In genomic region chr17:28697290-28698195, GRCm38 (mm10) we compare ENCODE assay signal across 8 mouse cellular contexts. TPM values are rescaled to one million over a fixed set of nuclear protein-coding genes. Genes with fewer than 3 reads are reported as not detected.
DNase-seq lines count a peak whose midpoint lies in the region; ATAC-seq lines count a peak whose summit lies in the region.

No protein-coding gene starts in this region.

- H3K9me3 ChIP-seq in heart, embryonic 12.5 days (replicated peaks), result no peaks in the 10 kb centered on the region
- no peaks in the 10 kb centered on the region for H3K9me3 ChIP-seq in liver, embryonic 12.5 days (replicated peaks)

- H3K27ac ChIP-seq in heart, embryonic 12.5 days (ENCODE audit: poor library complexity, severe bottlenecking), result peak overlapping the region; percentile 35
- peak overlapping the region; percentile 45 for H3K27ac ChIP-seq in liver, embryonic 12.5 days

- ATAC-seq in heart, embryonic 12.5 days (ENCODE audit: insufficient number of reproducible peaks, low FRiP score), result no peak
- ATAC-seq in liver, embryonic 12.5 days, result no peak

- peaks cover 7% of the 10 kb centered on the region for H3K36me3 ChIP-seq in heart, embryonic 12.5 days
- H3K36me3 ChIP-seq in liver, embryonic 12.5 days, result peaks cover 30% of the 10 kb centered on the region

- no peak overlapping the region for H3K4me3 ChIP-seq in heart, embryonic 12.5 days
- no peak overlapping the region for H3K4me3 ChIP-seq in liver, embryonic 12.5 days

- no peaks in the 10 kb centered on the region for H3K27me3 ChIP-seq in heart, embryonic 12.5 days (replicated peaks)
- H3K27me3 ChIP-seq in liver, embryonic 12.5 days (replicated peaks), result no peaks in the 10 kb centered on the region

- 65% methylated on average over 13 of the region's 13 CpGs for WGBS in heart, embryonic 12.5 days
- WGBS in liver, embryonic 12.5 days (ENCODE audit: insufficient replicate concordance), result 48% methylated on average over 13 of the region's 13 CpGs

- H3K4me1 ChIP-seq in heart, embryonic 12.5 days (replicated peaks), result peaks cover 63% of the 10 kb centered on the region
- peaks cover 93% of the 10 kb centered on the region for H3K4me1 ChIP-seq in liver, embryonic 12.5 days

- H3K4me2 ChIP-seq in heart, embryonic 12.5 days, result no peak overlapping the region
- H3K4me2 ChIP-seq in liver, embryonic 12.5 days, result peak overlapping the region; percentile 45

- no peak overlapping the region for H3K9ac ChIP-seq in heart, embryonic 12.5 days
- H3K9ac ChIP-seq in liver, embryonic 12.5 days, result peak overlapping the region; percentile 40; the same call in 1 of the 2 replicates

- DNase-seq in heart, adult 9 months (ENCODE audit: low spot score in 2 of 2), result no peak
- DNase-seq in spleen, adult 18-20 months, result peak; percentile 12 to 26
- no peak for DNase-seq in spleen, postnatal 4 days (ENCODE audit: low spot score in 2 of 2)
- DNase-seq in cerebellum, postnatal 25 days, result peak; percentile 45 to 51
- peak; percentile 58 to 64 for DNase-seq in spleen, postnatal 36 days (ENCODE audit: low spot score in 2 of 2)
- no peak for DNase-seq in urinary bladder, adult 2 months (ENCODE audit: low spot score)

RNA-seq across cellular contexts. Expression of gene Mapk14, which starts 6.4 kb away (rescaled TPM):
- polyA plus RNA-seq in heart, embryonic 12.5 days (2016; fragmentation: Nextera tagmentation; extraction: Ambion mirVana), result 37.1 and 38.6 TPM in 2 replicates
- polyA plus RNA-seq in liver, embryonic 12.5 days (2016; fragmentation: Nextera tagmentation; extraction: Ambion mirVana), result 53.4 and 55.7 TPM in 2 replicates
- polyA plus RNA-seq in urinary bladder, adult 2 months (2012; rRNA removed), result 97.4 and 97.7 TPM in 2 replicates

RNA-seq across cellular contexts. Expression of gene Slc26a8, which starts 7.5 kb away (rescaled TPM):
- 0.22 and 0.57 TPM in 2 replicates for polyA plus RNA-seq in heart, embryonic 12.5 days (2016; fragmentation: Nextera tagmentation; extraction: Ambion mirVana)
- polyA plus RNA-seq in liver, embryonic 12.5 days (2016; fragmentation: Nextera tagmentation; extraction: Ambion mirVana), result 0.41 and 0.48 TPM in 2 replicates
- 2.9 and 3.1 TPM in 2 replicates for polyA plus RNA-seq in urinary bladder, adult 2 months (2012; rRNA removed)

RNA-seq across cellular contexts. Expression of gene AC170998.1, which starts 28.3 kb away (rescaled TPM):
- polyA plus RNA-seq in heart, embryonic 12.5 days (2016; fragmentation: Nextera tagmentation; extraction: Ambion mirVana), result 3.1 and 3.3 TPM in 2 replicates
- polyA plus RNA-seq in liver, embryonic 12.5 days (2016; fragmentation: Nextera tagmentation; extraction: Ambion mirVana), result 2.5 and 3.1 TPM in 2 replicates
- 0.34 and 1.1 TPM in 2 replicates for polyA plus RNA-seq in urinary bladder, adult 2 months (2012; rRNA removed)

Comparison
In these comparisons a context has a peak if more than half of its experiments do, and no peak if none do; other contexts are left out.
1. DNase-seq: peak in spleen, adult 18-20 months (2 of 2), cerebellum, postnatal 25 days (2 of 2) and spleen, postnatal 36 days (2 of 2); none in heart, adult 9 months (0 of 2), spleen, postnatal 4 days (0 of 2) and urinary bladder, adult 2 months (single experiment).